Mouse (Mus musculus) spleen, adult 12 weeks (tissue): ENCODE measurements around the gene Tle2.

ENCODE experiments used
- DNase-seq: peaks from one replicate; pipeline ENCODE4 v3.0.0; 2022; ENCODE audit warnings: low spot score

Gene Tle2

DNA sequence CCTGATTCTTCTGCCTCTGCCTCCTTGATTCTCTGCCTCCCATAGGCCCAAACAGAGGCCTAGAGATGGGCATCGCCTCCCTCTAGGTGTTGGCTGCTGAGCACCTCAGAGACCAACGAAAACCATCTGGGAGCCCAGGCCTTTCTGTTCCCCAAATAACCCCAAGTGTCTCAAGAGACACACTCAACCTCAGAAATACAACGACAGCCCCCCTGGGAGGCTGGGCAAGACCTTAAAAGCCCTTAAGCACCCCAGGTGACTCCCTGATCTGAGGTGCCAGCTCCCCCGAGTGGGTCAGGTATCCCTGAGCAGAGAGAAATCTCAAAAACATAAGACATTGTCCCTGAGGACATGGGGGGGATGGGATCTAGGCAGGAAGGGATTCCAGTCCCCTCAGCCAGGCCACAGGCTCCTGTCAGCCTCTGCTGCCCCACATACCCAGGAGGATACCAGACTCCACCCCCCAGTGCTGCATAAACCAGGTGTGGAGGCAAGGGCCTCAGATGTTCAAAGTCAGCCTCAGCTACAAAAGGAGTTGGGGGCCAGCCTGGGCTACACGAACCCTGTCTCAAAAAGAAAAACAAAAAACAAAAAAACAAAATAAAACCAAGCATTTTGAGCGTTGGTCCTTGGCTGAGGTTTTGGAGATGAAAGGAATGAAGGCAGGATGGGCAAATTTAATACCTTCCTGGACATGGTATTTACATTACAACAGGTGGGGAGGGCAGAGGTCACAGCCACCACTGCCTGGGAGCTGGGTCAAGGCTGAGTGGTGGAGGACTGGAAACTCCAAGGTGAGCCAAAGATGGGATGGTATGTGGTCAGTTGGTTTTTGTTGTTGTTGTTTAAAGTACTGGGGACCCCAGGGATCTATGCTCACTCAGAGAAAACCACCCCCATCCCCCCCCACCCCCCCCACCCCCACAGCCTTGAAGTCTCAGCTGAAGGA, 20.3 kb upstream of the Tle2 start:
- no peak for DNase-seq

DNA sequence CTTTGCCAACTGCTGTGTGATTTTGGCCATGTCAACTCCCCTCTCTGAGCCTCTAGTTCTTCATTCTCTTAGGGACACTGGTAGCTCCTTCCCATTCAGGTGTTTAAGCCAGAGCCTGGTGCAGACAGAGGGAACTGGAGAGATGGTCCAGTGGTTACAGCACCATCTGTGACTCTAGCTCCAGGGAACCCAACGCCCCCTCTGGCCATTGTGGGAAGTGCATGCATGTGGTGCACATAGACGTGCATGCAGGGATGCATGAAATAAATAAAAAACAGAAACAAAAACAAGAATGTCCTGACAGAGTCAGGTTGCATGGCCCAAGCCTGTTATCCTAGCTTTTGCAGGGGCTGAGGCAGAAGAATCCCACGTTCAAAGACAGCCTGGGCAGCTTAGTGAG, 18.1 kb upstream of the Tle2 start:
- no peak for DNase-seq

DNA sequence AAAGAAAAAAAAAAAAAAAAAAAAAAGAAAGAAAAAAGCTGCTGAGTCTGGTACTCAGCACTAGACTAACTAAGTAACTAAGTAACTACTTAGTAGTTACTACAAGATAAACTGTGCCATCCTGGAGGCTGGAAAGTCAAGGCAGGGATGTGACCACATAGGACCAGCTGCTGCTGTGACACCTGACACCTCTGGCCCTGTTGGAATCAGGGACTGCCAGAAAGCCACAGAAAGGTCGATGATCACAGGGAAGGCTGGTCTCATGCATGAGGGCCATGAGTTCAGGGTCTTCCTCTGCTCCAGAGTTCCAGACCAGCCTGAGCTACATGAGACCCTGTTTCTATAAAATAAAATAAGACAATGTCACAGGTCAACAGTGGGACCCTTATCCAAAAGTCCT, 16.9 kb upstream of the Tle2 start:
- DNase-seq = no peak

DNA sequence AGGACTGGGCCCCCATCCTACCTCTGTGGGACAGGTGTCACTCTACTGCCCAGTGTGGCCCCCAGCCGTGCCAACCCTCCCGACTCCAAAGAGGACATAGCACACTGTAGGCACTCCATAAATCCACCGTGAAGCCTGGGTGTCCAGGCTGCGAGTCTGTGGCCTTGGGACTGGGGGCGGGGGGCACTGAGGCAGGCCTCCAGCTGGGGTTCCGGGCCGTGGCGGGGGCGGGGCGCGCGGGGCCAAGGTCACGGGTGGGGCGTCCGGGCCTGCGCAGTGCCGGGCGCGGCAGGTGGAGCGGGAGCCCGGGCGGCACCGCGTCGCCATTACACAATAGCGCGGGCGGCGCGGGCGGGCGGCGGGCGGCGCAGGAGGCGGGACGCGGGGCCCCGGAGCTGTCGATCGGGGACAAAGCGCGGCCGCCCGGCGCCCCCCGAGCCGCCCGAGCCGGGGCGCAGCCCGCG, 15.2 kb upstream of the Tle2 start, which contains the start of gene Aes:
Aes (plus strand) TSS at position 326 of the 464 bp plus-strand sequence.
- DNase-seq = peak; percentile 50

DNA sequence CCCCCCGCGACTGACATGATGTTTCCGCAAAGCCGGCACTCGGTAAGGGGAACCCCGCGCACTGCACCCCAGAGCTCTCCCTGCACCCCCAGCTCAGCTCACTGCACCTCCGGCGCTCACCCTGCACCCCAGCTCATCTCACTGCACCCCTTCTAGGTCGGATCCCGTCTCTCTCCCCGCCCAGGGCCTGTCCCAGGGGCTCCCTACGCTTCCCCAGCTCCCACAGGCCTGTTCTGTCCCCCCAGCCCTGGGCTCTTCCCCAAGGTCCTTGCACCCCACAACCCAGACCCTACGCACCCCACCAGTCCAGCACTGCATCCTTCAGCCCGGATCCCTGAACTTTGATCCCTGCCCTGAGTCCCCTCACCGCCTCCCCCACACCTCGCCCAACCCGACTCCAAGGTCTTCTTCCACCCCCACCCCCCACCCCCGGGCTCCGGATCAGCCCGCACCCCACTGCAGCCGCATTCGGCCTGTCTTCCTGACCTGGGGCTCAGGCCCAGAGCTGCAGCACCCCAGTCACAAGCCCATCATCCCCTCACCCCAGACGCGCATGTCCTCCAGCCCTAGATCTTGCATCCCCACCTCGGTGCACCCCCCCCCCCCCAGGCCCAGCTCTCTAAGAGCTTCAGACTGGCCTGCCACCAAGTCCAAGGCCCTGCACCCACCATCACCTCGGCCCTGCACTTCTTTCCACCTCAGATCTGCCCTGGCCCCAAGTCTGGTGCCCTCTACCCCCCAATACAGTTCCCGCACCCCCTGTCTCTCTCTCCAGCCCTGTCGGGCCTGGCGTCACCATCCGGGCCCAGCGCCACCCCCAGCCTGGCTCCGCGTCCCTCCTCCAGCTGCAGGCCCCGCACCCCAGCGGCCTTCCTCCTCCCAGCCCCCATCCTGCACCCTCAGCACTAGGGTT, 14.5 kb upstream of the Tle2 start:
- DNase-seq = no peak

DNA sequence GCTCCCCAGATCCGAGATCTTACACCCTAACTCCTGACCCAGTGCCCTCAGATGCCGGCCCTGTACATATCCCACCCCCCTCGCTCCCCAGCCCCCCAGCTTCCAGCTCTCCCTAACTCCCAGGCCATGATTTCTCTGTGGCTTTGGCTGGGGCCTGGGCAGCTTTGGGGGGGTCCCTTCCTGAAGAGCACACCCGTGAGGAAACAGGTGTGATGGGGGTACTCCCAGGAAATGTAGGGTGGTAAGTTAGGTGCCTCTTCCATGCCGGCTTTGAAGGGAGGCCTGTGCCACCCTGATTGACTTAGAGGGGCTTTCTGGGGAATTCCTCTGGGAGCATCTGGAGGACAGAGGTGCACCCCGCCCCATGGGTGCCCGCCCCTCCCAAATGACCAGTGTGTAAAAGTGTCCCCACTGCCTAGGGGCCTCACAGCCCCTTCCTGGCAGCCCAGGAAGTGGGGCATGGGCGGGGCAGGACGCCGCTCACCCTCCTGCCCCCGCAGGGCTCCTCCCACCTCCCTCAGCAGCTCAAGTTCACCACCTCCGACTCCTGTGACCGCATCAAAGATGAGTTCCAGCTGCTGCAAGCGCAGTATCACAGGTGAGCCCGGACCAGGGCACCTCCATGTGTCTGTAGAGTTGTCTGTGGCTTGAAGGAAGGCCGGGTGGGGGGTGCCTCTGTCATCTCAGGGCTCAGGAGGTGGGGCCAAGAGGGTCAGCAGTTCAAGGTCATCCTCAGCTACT, 13.5 kb upstream of the Tle2 start:
- DNase-seq = peak; percentile 49

DNA sequence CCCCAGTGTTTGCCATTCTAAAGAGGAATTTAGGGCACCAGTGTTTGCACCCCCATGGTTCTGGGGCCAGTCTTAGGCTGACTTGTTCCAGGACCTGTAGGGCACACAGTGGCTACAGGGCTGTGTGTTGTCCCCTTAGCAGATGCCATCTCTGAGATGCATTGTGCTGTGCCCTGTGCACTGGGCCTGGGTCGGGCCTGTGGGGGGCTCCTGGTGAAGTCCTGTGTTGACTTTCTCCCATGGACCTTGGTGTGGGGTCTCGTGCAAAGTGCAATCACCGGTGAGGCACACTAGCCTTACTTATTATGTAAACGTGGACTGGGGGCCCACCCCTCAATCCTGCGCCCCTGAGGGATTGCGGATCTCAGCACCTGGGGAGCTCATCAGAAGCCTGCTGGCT, 11.9 kb upstream of the Tle2 start:
- DNase-seq = no peak

DNA sequence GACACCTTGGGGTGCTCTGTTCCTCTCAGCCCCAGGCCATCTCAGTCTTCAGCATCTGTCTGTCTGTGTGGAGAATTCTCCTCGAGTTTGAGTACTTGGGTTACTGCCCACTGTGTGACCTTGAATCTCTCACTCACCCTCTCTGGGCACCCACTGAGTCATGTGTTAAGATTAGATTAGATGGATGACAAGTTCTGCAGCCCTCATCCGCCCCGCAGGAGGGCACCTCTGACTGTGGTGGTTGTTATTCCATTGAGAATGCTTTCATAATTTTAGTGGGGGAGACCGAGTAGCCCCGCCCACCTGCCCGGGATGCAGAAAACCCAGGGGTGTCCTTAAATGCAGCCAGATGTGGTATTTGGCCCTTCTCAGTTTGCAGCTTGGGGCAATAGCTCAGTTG, 10.9 kb upstream of the Tle2 start:
- no peak for DNase-seq

DNA sequence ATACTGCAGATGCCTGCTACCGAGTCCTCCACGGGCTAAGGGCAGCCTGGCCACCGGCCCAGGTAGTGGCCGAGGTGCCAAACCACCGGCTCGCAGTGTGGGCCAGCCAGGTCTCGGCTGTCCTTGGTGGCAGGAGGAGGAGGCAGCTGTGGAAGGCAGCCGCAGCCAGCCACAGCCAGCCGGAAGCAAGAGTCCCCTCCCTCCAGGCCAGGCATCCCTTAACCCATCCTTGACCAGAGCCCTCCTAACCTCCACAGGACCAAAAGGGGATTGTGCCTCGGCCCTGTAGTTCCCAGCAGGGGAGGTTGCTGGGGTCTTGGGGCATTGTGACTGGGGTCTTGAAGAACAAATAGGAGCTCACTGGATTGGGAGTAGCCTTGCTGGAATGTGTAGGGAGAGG, 10.1 kb upstream of the Tle2 start:
- no peak for DNase-seq

DNA sequence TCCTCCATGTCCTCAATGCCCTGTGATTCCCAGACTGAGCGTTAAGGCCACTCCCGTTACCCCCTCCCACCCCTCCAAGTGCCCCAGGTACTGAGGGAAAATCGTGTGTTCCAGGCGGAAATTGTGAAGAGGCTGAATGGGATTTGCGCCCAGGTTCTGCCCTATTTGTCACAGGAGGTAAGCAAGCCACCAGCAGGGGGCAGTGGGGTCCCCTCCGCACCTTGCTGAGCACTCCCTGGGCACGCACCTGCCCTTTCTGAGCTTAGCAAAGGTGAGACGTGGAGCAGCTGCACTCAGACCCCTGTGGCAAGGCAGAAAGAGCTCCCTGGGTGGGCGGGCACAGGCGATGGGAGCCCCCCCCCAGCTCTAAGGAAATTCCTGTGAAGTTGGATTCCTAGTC, 9.6 kb upstream of the Tle2 start:
- no peak for DNase-seq

DNA sequence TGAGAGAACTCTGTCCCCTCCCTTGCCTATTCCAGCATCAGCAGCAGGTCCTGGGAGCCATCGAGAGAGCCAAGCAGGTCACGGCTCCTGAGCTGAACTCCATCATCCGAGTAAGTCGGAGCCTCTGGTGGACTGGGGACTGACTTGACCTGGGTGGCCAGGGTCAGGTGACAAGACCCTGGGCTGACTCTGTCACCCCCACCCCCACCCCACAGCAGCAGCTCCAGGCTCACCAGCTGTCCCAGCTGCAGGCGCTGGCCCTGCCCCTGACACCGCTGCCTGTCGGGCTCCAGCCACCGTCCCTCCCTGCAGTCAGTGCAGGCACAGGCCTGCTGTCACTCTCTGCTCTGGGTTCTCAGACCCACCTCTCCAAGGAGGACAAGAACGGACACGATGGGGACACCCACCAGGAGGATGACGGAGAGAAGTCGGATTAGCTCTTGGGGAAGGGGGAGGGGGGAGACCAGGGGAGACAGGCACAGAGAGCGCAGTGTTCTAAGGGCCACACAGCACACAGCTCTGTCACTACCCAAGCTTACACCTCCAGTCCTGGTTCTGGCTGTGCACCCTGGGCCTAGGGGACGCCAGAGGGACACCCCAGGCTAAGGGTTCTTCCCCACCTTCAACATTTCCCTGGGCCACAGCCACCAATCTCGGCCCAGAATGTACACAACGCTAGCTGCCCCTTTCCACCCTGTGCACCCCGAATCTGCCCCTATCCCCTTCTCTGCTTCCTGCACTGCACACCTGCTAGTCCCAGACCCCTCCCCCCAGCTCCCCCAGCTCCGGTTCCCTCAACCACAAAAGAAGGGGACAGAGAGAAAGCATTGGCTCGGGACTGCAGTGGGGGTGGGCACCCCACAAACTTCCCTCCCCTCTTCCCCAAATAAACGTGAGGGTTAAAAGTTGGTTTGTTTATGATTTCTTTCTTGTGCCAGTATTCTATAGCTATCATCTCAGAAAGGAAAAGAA, 8.8 kb upstream of the Tle2 start:
- DNase-seq = no peak

DNA sequence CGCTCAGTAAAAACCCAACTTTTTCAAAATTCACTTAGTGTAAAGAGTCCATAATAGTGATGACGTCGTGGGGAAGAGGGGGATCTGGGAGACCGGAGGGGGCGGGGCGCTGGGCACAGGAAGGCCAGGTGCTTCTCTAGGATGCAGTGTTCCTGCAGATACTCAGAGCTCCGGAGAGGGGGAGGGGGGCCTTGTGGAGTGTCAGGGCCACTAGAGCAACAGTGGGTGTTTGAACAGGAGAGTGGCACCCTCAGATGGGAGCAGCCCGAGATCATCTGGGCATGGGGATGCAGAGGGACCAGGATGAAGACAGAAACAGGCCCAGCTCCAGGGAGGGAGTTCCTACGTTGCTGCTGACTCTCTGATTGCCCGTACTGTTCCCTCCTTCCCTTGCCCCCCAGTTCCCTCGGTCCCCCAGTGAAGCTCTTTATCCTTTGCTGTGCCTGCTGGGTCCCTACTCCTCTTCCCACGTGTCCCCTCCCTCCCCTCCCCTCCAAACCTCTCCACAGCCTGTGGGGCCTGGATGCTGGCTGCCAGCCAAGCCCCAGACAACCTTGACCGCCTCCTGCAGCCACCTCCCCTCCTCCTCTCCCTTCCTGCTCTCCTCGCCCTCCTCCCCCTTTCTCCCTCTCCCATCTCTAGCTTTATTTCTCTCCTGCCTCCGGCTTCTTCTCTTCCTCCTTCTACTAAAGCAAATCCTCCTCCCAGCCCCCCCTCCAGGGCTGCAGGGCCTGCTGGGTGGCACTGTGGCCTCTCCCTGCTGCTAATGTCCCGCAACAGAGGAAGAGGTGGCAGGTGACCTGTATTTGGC, 5.8 kb upstream of the Tle2 start:
- no peak for DNase-seq

DNA sequence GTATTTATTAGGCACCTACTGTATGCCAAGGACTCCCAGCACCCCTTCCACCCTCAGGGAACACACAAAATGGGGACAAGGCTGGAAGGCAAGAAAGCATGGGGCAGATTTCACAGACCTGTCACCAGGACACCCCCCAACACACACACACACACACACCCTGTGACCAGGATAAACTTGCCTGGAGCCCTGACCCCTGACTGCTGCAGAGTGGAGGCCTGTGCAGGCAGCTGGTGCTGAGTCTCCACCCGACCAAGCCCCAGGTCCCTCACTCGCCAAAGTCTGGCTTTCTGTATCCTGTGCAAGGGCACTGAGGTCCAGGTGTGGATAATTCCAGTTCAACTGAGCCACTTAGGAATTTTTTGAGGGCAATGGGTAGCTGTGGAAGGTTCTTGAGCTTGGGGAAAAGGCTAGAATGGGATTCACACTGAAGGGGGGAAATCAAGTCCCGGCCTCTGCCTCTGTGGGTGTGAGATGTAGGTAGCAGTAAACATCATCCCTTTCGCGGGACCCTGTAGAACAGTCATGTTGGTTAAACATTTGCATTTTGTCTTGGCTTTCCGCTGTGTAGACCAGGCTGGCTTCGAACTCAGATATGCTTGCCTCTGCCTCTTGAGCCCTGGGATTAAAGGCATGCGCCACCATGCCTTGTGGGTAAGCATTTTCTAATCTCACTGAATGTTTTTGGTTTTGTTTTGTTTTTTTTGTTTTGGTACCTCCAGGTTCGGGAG, 4.7 kb upstream of the Tle2 start:
- DNase-seq = no peak

DNA sequence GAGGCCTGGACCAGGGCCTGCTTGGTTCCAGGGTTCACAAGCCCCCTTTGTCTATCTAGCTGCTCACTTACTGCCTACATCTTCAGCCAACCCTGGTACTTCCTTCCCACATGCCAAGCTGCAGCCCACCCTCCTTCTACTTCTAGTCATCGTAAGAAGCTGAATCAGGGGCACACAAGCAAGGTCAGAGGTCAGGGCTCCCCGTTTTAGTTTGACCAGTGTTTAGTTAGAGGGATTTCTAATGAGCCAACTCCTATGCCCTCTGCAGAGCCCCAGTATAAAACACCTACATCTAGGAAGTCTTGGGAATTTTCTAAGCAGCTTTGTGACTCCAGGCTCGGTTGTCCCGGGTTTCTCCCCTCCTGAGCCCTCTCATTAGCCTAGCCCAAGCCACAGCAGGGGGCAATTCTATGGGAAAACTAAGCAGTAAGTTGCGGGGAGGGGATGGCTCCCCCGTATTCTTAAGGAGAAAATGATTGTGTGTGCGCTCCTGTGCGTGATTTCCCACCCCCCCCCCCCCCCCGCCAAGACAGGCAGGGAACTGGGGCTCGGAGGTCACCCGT, 4.0 kb upstream of the Tle2 start:
- no peak for DNase-seq

DNA sequence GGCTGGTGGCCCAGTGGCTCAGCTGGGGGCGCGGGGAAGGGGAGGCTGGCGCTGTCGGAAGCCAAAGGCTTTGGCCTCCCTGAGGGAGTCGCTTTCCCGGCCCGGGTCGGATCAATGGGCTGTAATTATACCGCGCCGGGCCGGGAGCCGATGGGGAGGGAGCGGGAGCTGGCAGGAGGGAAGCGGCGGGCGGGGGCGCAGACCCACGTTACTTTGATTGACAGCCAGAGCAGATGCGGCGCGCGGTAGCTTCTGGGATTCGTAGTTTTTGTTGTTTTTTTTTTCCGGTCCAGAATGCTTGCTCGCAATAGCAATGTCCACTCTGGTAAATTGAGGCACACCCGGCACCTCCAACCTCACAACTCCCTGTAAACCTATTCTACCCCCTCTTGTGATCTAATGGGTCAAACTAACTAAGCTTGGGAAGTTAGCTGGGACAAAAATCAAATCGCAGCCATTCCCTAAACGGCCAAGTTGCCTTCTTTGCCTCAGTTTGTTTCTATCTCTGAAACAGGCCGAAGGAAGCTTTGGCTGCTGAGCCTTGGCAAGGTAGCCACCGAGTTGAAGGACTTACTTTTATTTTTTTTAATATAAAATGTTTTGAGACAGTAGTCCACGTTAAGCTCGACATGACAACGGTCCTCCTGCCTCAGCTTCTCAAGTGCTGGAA, 3.4 kb upstream of the Tle2 start:
- DNase-seq = peak; percentile 61

DNA sequence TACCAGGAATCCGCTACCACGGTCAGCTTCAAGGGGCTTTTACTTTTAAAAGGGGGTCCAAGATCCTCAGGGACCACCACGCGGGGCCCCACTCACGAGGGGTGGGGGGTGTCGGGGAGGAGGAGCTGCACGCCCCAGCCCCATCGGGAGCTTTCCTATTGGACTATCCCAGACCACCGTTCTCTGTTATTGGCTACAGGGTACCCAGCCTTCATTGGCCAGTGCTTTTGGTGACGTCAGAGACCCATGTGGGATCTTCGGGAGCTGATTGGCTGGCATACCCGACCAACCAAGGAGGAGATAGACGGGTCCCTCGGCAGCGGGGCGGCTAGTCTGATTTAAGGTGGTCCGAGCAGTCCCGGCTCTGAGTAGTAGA, 2.9 kb upstream of the Tle2 start:
- DNase-seq = peak; percentile 79

DNA sequence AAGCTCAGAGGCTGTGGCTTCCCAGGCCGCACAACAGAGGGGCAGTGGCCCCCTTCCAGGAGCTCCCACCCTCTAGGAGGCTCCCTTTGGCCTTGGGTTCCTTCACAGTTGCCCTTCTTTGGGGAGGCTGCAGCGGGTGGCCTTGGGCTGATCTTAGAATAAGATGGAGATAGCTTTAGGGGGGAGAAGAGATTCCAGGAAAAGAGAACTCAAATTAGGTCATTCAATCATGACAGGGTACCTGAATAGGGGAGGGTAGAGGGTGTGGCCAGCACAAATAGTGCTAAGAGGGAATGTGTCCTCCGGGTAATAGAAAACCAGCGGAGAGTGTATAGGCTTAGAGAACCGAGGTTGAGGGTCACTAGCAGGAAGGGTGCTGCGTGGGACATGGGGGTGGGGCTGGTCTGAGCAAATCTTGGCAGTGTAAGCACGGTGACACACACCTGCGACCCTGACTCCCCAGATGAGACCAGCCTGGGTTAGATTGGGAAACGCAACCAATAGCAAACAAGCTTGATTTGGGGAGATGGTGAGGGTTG, 2.2 kb upstream of the Tle2 start:
- no peak for DNase-seq

DNA sequence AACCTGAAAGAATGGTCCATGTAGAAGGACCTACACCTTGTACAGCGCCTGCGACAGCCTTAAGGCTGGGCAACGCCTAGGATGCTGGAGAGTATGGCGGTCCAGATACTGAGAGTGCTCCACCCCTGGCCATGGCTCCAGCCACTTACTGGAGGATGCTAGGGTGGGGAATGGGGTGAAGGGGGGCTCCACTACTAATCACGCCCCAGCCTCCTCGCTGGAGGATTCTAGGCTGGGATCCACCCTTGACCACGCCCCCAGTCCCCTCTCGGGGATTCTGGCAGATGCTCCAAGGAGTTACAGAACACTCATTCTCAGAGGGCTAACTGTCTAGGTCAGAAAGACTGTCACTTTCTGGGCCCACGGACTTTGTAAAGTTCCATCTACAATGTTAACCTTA, 1.4 kb upstream of the Tle2 start:
- no peak for DNase-seq
